Mouse (Mus musculus) cerebellum, adult 2 months (tissue): Measurements from ENCODE around the gene Gm10322.

Experiments used
- CTCF ChIP-seq: fragments of 200-500 bp; IDR thresholded peaks from 2 replicates; pipeline ENCODE4 v1.5.1; 2011; ENCODE audit warnings: low read depth, mild to moderate bottlenecking, control low read depth, low read length, moderate library complexity, borderline replicate concordance; ENCODE audit not compliant: insufficient read depth
- POLR2A ChIP-seq: fragments of 200-500 bp; IDR thresholded peaks from 2 replicates; pipeline ENCODE4 v1.6.1; 2011; ENCODE audit warnings: low read length, control low read depth, borderline replicate concordance; ENCODE audit not compliant: insufficient read depth

GRCm38 (mm10) chr10:59590606-59591005 is 25.3 kb upstream of the Gm10322 start:
- TF ChIP-seq CTCF (no peak), POLR2A (no peak)
